Mouse (Mus musculus): ENCODE measurements at regions not wholly inside any gene's neighbourhood (a gene's known extent, or its start where the extent isn't known, plus 50 kb on each side); places are given as distances from the start of the nearest gene placed in this dataset.
"Not testable (repeated sequence)": the region's sequence is repeated elsewhere in the genome, so short reads cannot be mapped to it uniquely, and the experiment has no call there.

- DNase-seq (ENCODE audit: low read depth), result no peak
These were observed 112.6 kb downstream of the Tomm20 start for GRCm38 (mm10) chr8:126833006-126833405.

- peak; percentile 100 for DNase-seq (ENCODE audit: low read depth)
These were observed 113.3 kb downstream of the Tomm20 start for GRCm38 (mm10) chr8:126832163-126832978.

- DNase-seq (ENCODE audit: low read depth), result peak; percentile 87
These were observed 114.1 kb downstream of the Tomm20 start for GRCm38 (mm10) chr8:126831312-126832162.

- no peak for DNase-seq (ENCODE audit: low read depth)
These were observed 115.5 kb downstream of the Tomm20 start for GRCm38 (mm10) chr8:126830242-126830530.

GRCm38 (mm10) chr8:126829376-126830241, 116.0 kb downstream of the Tomm20 start:
- DNase-seq (ENCODE audit: low read depth), result peak; percentile 22

GRCm38 (mm10) chr8:126827681-126828383, 117.8 kb downstream of the Tomm20 start:
- peak; percentile 79 for DNase-seq (ENCODE audit: low read depth)

- DNase-seq (ENCODE audit: low read depth), result peak; percentile 95
These were observed 119.0 kb downstream of the Tomm20 start for GRCm38 (mm10) chr8:126826328-126827285.

- peak; percentile 61 for DNase-seq (ENCODE audit: low read depth)
These were observed 119.8 kb downstream of the Tomm20 start for GRCm38 (mm10) chr8:126825877-126826276.

GRCm38 (mm10) chr8:126824575-126825208, 121.0 kb downstream of the Tomm20 start:
- DNase-seq (ENCODE audit: low read depth), result no peak

- no peak for DNase-seq (ENCODE audit: low read depth)
These were observed 123.4 kb downstream of the Tomm20 start for GRCm38 (mm10) chr8:126822269-126822668.

GRCm38 (mm10) chr8:126821279-126821678, 124.4 kb downstream of the Tomm20 start:
- no peak for DNase-seq (ENCODE audit: low read depth)

- DNase-seq (ENCODE audit: low read depth), result peak; percentile 15
These were observed 125.1 kb downstream of the Tomm20 start for GRCm38 (mm10) chr8:126820502-126820901.

- DNase-seq (ENCODE audit: low read depth), result peak; percentile 15
These were observed 126.4 kb downstream of the Tomm20 start for GRCm38 (mm10) chr8:126819261-126819660.

GRCm38 (mm10) chr8:126816155-126816554, 129.5 kb downstream of the Tomm20 start:
- no peak for DNase-seq (ENCODE audit: low read depth)

GRCm38 (mm10) chr8:126814427-126814826, 131.2 kb downstream of the Tomm20 start:
- no peak for DNase-seq (ENCODE audit: low read depth)

- DNase-seq (ENCODE audit: low read depth), result no peak
These were observed 132.0 kb downstream of the Tomm20 start for GRCm38 (mm10) chr8:126813621-126814020.

- peak; percentile 49 for DNase-seq (ENCODE audit: low read depth)
These were observed 132.9 kb downstream of the Tomm20 start for GRCm38 (mm10) chr8:126812777-126813176.

- not testable (repeated sequence) for DNase-seq (ENCODE audit: low read depth)
These were observed 134.3 kb downstream of the Tomm20 start for GRCm38 (mm10) chr8:126811358-126811757.

- DNase-seq (ENCODE audit: low read depth), result no peak
These were observed 135.1 kb downstream of the Tomm20 start for GRCm38 (mm10) chr8:126810516-126810915.

GRCm38 (mm10) chr8:126809321-126809720, 136.3 kb downstream of the Tomm20 start:
- no peak for DNase-seq (ENCODE audit: low read depth)

Data from 416B (cell line).